In the genomic region with DNA sequence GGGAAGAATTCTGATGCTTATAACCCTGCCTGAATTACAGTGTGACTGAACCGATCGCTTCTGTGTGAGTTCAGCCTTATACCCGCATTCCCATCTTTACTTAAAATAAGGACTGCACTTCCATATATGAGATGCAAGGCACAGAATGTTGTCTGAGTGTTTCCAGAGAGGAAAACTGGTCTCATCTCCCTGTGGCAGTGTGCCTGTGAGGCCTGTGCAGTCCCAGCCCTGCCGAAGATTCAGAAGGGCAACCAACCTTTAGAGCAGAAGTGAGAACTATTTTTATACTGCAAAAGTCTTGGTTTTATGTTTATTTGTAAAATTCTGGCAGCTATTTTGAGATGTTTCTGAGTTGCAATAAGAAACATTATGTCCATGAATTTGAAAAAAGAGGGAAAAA, we compare ENCODE assay signal across 30 mouse cellular contexts.
DNase-seq lines count a peak whose midpoint lies in the region; ATAC-seq and TF ChIP-seq lines count a peak whose summit lies in the region.
"Had no signal": no experiment of that assay in that cellular context is flagged by ENCODE, and none has a peak within 500 bp of the region (broad histone marks: within the 10 kb centered on the region; RNA-seq: fewer than 3 reads in every experiment).

No protein-coding gene starts in this region.

- peak overlapping the region; percentile 9; the same call in 1 of the 2 replicates for H3K27ac ChIP-seq in left cerebral cortex, adult 2 months
- H3K27ac ChIP-seq: embryonic facial prominence, embryonic 10.5 days; embryonic facial prominence, embryonic 13.5 days; forebrain, embryonic 13.5 days; heart, adult 2 months; heart, embryonic 10.5 days; heart, embryonic 13.5 days; hindbrain, embryonic 14.5 days; hindbrain, postnatal 0 days had no signal

- ATAC-seq in frontal cortex, adult (ENCODE audit: low TSS enrichment) = peak; percentile 74
- ATAC-seq: forebrain, embryonic 13.5 days; forebrain, embryonic 16.5 days; hindbrain, postnatal 0 days; Patski had no signal

- no peak overlapping the region for H3K4me3 ChIP-seq in left cerebral cortex, adult 2 months
- H3K4me3 ChIP-seq: embryonic facial prominence, embryonic 10.5 days; embryonic facial prominence, embryonic 13.5 days; erythroblast, embryonic 14.5 days; forebrain, embryonic 13.5 days; heart, adult 2 months; heart, embryonic 10.5 days; heart, embryonic 13.5 days had no signal

- no peak for TF ChIP-seq CTCF in left cerebral cortex, adult 2 months (IDR thresholded peaks at IDR 0.05)

- no peak for DNase-seq in frontal cortex, postnatal 14 days (ENCODE audit: low spot score in 2 of 2)
- DNase-seq in left cerebral cortex, adult 2 months (ENCODE audit: extremely low spot score in 1 of 2, low spot score in 2 of 2) = no peak
- no peak for DNase-seq in left cerebral cortex, postnatal 4 days
- peak; percentile 42 for DNase-seq in brain, adult 2 months (ENCODE audit: low read depth, low spot score)
- DNase-seq in telencephalon, adult 2 months (ENCODE audit: low read depth, low spot score) = peak; percentile 44
- no peak for DNase-seq in thymus, postnatal 0 days (ENCODE audit: low spot score)
- DNase-seq: adrenal gland, postnatal 10 days; adrenal gland, postnatal 36 days; B cell, adult 2 months; cerebellum, adult 11 months; cerebellum, adult 2 months; cerebellum, adult 9-11 months; cerebellum, postnatal 25 days; embryo, embryonic 11 days; gastrocnemius, postnatal 10 days; gastrocnemius, postnatal 36 days; heart, adult 2 months; heart, postnatal 14 days; heart, postnatal 4 days had no signal

- intact Hi-C loops in left cerebral cortex, adult 2 months (cut with DNase I) = loop anchor here (10.0 kb wide), 2 partner anchors 242 to 888 kb away; a partner anchor contains a TSS
- intact Hi-C loops in left cerebral cortex, postnatal 4 days (cut with DNase I) = no loop called here

Comparison
In these comparisons a context has a peak if more than half of its experiments do, and no peak if none do; other contexts are left out.
1. DNase-seq: peak in brain, adult 2 months (single experiment) and telencephalon, adult 2 months (single experiment); none in frontal cortex, postnatal 14 days (0 of 2), left cerebral cortex, adult 2 months (0 of 2), left cerebral cortex, postnatal 4 days (single experiment) and thymus, postnatal 0 days (single experiment).